Mouse (Mus musculus) neural tube, embryonic 11.5 days (tissue): ENCODE measurements at regions not wholly inside any gene's neighbourhood (a gene's known extent, or its start where the extent isn't known, plus 50 kb on each side); places are given as distances from the start of the nearest gene placed in this dataset.
A peak's percentile ranks its signal among the peaks of the same experiment; 100 is the strongest.

ENCODE experiments used
- ATAC-seq: fragments of 200-750 bp; cut with Nextera tagmentation; 2 replicates; pipeline ENCODE4 v1.8.0; 2017; ENCODE audit warnings: moderate number of reproducible peaks, mild to moderate bottlenecking, moderate TSS enrichment, moderate library complexity; ENCODE audit not compliant: insufficient read depth, low FRiP score, low TSS enrichment
- DNase-seq: peaks from one replicate; pipeline ENCODE4 v3.0.0-alpha.2; 2015; ENCODE audit warnings: low spot score
- H3K27ac ChIP-seq: fragments of 300-500 bp; sonication (generic); 2 replicates; pipeline ENCODE4 v1.5.1; 2014; ENCODE audit warnings: low read depth, mild to moderate bottlenecking, low read length
- H3K27me3 ChIP-seq: fragments of 300-500 bp; sonication (generic); 2 replicates; pipeline ENCODE4 v1.6.1; 2014; ENCODE audit warnings: mild to moderate bottlenecking, low read length, mixed read lengths; ENCODE audit not compliant: control insufficient read depth, insufficient read depth
- H3K36me3 ChIP-seq: fragments of 300-500 bp; sonication (generic); 2 replicates; pipeline ENCODE4 v1.6.1; 2014; ENCODE audit warnings: mild to moderate bottlenecking, low read length, moderate library complexity, mixed read lengths; ENCODE audit not compliant: control insufficient read depth, insufficient read depth
- H3K4me1 ChIP-seq: fragments of 300-500 bp; sonication (generic); 2 replicates; pipeline ENCODE4 v1.6.1; 2014; ENCODE audit warnings: low read length, mixed read lengths; ENCODE audit not compliant: control insufficient read depth, insufficient read depth
- H3K4me2 ChIP-seq: fragments of 300-500 bp; sonication (generic); 2 replicates; pipeline ENCODE4 v1.6.1; 2014; ENCODE audit warnings: low read depth, mild to moderate bottlenecking, moderate library complexity
- H3K4me3 ChIP-seq: fragments of 300-500 bp; sonication (generic); 2 replicates; pipeline ENCODE4 v1.5.1; 2014; ENCODE audit warnings: low read depth, low read length
- H3K9ac ChIP-seq: fragments of 300-500 bp; sonication (generic); 2 replicates; pipeline ENCODE4 v1.6.1; 2014; ENCODE audit warnings: mild to moderate bottlenecking, low read length
- H3K9me3 ChIP-seq: fragments of 300-500 bp; sonication (generic); 2 replicates; pipeline ENCODE4 v1.6.1; 2016; ENCODE audit warnings: low read length; ENCODE audit not compliant: control insufficient read depth
- WGBS: fragments of 180-500 bp; shearing (Covaris S2); extraction: QIAGEN DNeasy Blood & Tissue Kit; methylation state at CpG from one replicate; pipeline ENCODE4 v1.1.7; 2014; 5-methylcytosine and 5-hydroxymethylcytosine counted together

- Histone ChIP-seq H3K4me3 (no peak overlapping the region), H3K4me1 (no peaks in the 10 kb centered on the region), H3K27me3 (no peaks in the 10 kb centered on the region), H3K36me3 (no peaks in the 10 kb centered on the region), H3K9ac (no peak overlapping the region), H3K4me2 (no peak overlapping the region), H3K9me3 (no peaks in the 10 kb centered on the region), H3K27ac (no peak overlapping the region)
- ATAC-seq: no peak
- DNase-seq: peak; percentile 40
- 6% methylated on average over 3 of the region's 3 CpGs for WGBS
These were observed 111.9 kb downstream of the Olfm1 start for GRCm38 (mm10) chr2:28304712-28305111.

DNA sequence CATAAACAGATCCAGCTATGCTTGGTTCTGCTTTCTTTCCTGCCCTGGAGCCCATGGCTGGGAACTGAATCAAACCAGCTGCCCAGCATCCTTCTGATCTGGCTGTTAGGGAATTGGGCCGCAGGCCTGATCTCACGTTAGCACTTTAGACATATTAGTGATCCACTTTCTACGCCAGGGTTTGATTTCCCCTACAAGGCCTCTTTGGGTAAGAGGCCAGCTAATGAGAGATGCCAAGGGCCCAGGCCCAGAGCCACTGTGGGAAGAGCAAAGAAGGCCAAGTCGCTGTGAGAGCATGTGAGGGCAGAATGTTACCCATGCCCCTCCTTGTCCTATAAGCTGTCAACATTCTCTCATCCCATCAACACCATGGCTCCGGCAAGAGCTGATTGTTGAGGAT is 116.3 kb downstream of the Olfm1 start:
- no peaks in the 10 kb centered on the region for H3K27me3 ChIP-seq
- H3K4me2 ChIP-seq: no peak overlapping the region
- 87% methylated on average over 5 of the region's 5 CpGs for WGBS
- DNase-seq: no peak
- no peak overlapping the region for H3K27ac ChIP-seq
- no peaks in the 10 kb centered on the region for H3K9me3 ChIP-seq
- H3K4me1 ChIP-seq: no peaks in the 10 kb centered on the region
- H3K36me3 ChIP-seq: no peaks in the 10 kb centered on the region
- ATAC-seq: no peak
- H3K9ac ChIP-seq: no peak overlapping the region
- H3K4me3 ChIP-seq: no peak overlapping the region

DNA sequence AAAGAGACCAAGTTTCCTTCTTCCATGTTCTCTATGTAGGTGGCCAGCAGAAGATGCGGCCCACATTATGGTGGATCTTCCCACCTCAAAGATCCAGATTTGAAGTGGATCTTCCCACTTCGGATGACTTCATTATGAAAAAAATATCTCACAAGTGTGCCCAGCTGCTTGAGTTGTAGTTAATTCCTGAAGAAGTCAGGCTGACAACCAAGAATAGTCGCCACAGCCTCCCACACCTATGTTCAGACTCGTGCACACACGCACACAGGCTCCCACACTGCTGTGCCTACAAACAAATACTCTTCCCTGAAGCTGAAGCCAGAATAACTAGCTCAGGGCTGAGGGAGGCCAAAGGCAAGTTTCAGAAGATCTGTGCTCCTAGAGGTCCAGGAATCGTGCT is 119.4 kb downstream of the Olfm1 start:
- H3K4me3 ChIP-seq: no peak overlapping the region
- H3K9ac ChIP-seq: no peak overlapping the region
- DNase-seq (no peak), ATAC-seq (no peak)
- H3K4me2 ChIP-seq: no peak overlapping the region
- no peaks in the 10 kb centered on the region for H3K4me1 ChIP-seq
- WGBS: 90% methylated on average over 6 of the region's 6 CpGs
- H3K27ac ChIP-seq: no peak overlapping the region
- H3K9me3 ChIP-seq: no peaks in the 10 kb centered on the region
- H3K27me3 ChIP-seq: no peaks in the 10 kb centered on the region
- no peaks in the 10 kb centered on the region for H3K36me3 ChIP-seq

DNA sequence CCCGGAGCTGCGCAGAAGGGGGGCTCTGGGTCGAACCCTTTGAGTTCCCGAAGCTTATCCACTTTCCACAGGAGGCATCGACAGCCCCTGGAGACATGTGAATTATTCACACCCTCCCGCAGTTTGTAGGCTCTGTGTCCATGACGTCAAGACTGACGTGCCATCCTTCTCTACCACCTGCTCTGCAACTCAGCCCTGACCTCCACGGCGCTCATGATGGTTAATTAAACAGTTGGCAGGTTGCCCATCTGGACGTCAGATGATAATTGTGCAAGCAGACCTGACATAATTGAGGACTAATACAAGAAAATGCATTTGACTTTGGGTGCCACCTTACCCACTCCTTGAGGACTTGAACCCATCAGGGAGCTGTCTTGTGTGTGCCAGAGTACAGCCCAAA is 121.1 kb upstream of the Ppp1r26 start:
- Histone ChIP-seq H3K36me3 (no peaks in the 10 kb centered on the region), H3K27ac (no peak overlapping the region), H3K4me1 (no peaks in the 10 kb centered on the region), H3K27me3 (no peaks in the 10 kb centered on the region), H3K9ac (no peak overlapping the region), H3K9me3 (no peaks in the 10 kb centered on the region), H3K4me3 (no peak overlapping the region), H3K4me2 (no peak overlapping the region)
- DNase-seq (no peak), ATAC-seq (no peak)
- WGBS: 69% methylated on average over 11 of the region's 11 CpGs

GRCm38 (mm10) chr2:28326056-28326455 is 120.5 kb upstream of the Ppp1r26 start:
- DNase-seq: no peak
- no peaks in the 10 kb centered on the region for H3K4me1 ChIP-seq
- ATAC-seq: no peak
- 88% methylated on average over 6 of the region's 6 CpGs for WGBS
- H3K27me3 ChIP-seq: no peaks in the 10 kb centered on the region
- H3K9me3 ChIP-seq: no peaks in the 10 kb centered on the region
- no peak overlapping the region for H3K4me3 ChIP-seq
- H3K9ac ChIP-seq: no peak overlapping the region
- H3K36me3 ChIP-seq: no peaks in the 10 kb centered on the region
- no peak overlapping the region for H3K27ac ChIP-seq
- H3K4me2 ChIP-seq: no peak overlapping the region

DNA sequence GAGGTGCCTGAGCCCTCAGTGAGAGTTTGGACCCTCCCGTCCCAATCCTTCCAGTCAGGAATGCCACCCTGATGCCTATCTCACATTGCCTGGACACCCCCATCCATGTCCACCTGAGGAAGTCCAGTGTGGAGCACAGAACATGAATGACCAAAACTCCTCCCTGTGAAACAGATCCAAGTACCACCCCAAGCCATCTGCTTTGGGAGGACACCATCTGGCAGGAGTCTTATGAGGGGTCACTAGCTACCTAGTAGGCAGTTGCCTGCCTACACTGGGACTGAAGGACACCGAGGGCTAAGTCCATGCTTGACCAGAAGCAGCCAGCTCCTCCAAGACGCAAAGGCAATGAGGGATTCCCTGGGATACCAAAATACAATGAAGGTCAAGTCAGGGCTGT is 119.9 kb upstream of the Ppp1r26 start:
- Histone ChIP-seq H3K4me1 (no peaks in the 10 kb centered on the region), H3K4me3 (no peak overlapping the region), H3K9me3 (no peaks in the 10 kb centered on the region), H3K36me3 (no peaks in the 10 kb centered on the region), H3K9ac (no peak overlapping the region), H3K27me3 (no peaks in the 10 kb centered on the region), H3K27ac (no peak overlapping the region), H3K4me2 (no peak overlapping the region)
- WGBS: 93% methylated on average over 3 of the region's 3 CpGs
- ATAC-seq (no peak), DNase-seq (no peak)

- DNase-seq (no peak), ATAC-seq (no peak)
- no peak overlapping the region for H3K9ac ChIP-seq
- H3K27ac ChIP-seq: no peak overlapping the region
- H3K36me3 ChIP-seq: no peaks in the 10 kb centered on the region
- no peaks in the 10 kb centered on the region for H3K9me3 ChIP-seq
- H3K4me2 ChIP-seq: no peak overlapping the region
- no peaks in the 10 kb centered on the region for H3K4me1 ChIP-seq
- no peak overlapping the region for H3K4me3 ChIP-seq
- 94% methylated on average over 5 of the region's 5 CpGs for WGBS
- H3K27me3 ChIP-seq: no peaks in the 10 kb centered on the region
These were observed 117.5 kb upstream of the Ppp1r26 start for GRCm38 (mm10) chr2:28329130-28329529.

DNA sequence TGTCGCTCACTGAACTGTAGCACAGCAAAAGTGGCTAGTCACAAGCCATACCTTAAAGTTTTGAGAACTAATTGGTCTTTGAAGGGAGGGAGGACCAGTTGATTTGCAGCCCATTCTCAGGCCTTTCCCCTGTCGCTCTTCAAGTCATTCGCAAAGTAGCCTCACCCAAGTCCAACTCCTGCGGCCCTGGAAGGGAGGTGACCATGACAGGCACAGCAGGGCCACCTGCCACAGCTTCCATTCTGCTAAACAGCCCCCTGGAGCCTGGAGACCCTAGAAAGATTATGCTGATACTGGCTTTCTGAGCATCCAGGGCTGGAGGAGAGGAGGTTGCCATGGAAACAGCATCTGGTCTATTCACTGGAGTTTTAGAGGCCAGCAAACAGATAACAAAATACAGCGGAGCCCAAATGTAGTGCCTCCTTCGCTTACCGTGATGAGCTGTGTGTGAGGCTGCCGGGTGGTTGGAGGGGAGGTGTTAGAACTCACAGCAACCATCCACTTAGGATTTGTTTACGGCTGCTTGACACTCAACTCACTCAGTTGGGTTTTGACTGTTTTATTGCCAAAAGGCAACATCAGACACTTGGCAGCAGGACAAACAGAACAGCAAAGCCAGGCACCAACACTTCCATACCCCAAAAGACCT is 111.3 kb upstream of the Ppp1r26 start:
- Histone ChIP-seq H3K27ac (no peak overlapping the region), H3K4me1 (0 out of 2 replicates have a peak, but pooled peaks cover 3% of the 10 kb centered on the region), H3K4me3 (no peak overlapping the region), H3K9me3 (no peaks in the 10 kb centered on the region), H3K27me3 (no peaks in the 10 kb centered on the region), H3K4me2 (no peak overlapping the region), H3K36me3 (no peaks in the 10 kb centered on the region), H3K9ac (no peak overlapping the region)
- ATAC-seq (no peak), DNase-seq (no peak)
- 46% methylated on average over 9 of the region's 9 CpGs for WGBS

DNA sequence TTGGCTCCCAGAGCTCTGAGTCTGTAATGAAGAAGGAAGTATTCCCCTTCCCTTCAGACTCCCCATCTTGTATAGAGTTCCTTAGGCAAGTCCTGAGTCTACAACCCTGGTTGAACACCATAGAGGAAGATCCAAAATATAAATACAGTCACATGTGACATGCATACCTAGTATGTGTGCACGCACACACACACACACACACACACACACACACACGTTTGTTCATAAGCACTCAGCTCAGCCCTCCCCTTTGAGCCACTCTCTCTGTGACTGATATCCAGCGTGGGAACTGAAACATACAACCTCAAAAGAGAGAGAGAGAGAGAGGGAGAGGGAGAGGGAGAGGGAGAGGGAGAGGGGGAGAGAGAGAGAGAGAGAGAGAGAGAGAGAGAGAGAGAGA is 110.8 kb upstream of the Ppp1r26 start:
- H3K36me3 ChIP-seq: no peaks in the 10 kb centered on the region
- H3K9me3 ChIP-seq: no peaks in the 10 kb centered on the region
- H3K4me3 ChIP-seq: no peak overlapping the region
- H3K4me1 ChIP-seq: 0 out of 2 replicates have a peak, but pooled peaks cover 3% of the 10 kb centered on the region
- 71% methylated on average over 3 of the region's 3 CpGs for WGBS
- DNase-seq (no peak), ATAC-seq (no peak)
- no peak overlapping the region for H3K27ac ChIP-seq
- H3K9ac ChIP-seq: no peak overlapping the region
- H3K27me3 ChIP-seq: no peaks in the 10 kb centered on the region
- no peak overlapping the region for H3K4me2 ChIP-seq
